Mouse (Mus musculus) natural killer cell, adult 2 months (primary cell): ENCODE measurements around the gene Ttn.
"Not testable (repeated sequence)": the region's sequence is repeated elsewhere in the genome, so short reads cannot be mapped to it uniquely, and the experiment has no call there.

Experiments
- DNase-seq, 2 experiments: peaks; one replicate each; pipeline ENCODE4 v3.0.0; 2022; ENCODE audit warnings: low spot score in 2 of 2

Gene Ttn

DNA sequence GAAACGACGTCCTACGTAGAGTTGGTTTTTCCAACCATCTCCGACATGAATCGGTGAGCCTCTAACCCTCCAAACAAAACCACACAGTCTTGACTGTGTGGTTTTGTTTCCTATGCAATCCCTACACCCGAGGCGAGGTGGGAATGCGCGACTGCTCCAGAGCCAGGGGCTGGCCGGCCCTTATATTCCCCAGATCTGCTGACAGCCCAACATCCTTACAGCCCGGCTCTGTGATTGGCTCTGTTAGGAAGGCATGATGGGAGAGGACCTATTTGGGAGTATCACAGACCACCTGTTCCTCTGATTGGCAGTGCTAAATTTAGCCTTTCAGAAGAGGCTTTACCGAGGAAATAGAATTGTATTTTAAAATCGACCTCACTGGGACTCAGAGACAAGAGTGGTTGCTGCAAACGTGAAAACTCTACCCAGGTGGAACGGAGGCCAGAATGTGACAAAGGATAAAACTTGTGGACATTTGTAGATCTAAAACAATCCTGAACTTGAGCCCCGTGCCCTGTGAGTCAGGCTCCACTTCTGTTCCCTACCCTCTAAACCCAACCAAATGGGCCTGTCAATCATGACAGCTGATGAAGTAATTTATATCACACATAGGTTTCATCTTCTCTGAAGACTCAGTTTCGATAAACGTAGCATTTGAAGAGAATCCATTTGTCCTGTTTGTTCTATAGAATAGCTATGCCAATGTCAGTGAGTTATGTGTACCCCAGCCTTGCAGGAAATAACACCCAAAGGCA, at the start of gene Ttn:
Ttn (minus strand) TSS at position 157 of the 755 bp plus-strand sequence.
- no peak for DNase-seq

DNA sequence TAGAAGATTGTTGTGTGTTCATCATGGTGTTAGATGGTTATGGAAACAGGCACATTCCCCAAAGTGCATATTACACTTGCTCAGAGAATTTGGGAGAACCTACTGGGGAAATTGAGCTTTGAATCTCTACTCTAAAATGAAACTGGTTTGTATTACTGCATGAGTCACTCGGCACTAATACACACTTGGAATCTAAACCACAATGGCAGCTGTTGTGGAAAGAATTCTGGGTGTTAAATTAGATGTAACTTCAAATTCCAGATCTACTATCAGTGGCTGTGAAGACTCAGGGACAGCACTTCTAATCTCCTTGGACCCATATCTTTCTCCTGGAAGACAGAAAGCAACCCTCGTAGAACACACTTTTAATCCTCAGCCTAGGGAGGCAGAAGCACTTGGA, 38.3 kb upstream of the Ttn start:
- no peak for DNase-seq

DNA sequence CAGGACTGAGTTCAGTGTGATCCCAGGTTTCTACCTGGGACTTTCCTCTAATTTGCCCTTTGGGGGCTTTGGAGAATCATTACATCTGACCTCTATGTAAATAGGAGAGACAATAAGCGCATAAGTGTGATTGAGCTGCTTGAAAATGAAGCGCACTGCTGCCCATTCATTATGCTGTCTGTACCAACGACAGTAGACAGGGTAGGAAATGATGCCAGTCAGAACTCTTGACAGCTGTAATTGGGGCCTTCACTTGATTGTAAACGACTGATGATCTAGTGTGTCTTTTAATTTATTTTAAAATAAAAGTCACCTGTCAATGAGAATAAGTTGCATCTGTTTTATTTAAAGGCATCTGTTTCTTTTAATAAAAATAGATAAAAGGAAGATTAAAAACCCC, 35.4 kb upstream of the Ttn start:
- no peak for DNase-seq

DNA sequence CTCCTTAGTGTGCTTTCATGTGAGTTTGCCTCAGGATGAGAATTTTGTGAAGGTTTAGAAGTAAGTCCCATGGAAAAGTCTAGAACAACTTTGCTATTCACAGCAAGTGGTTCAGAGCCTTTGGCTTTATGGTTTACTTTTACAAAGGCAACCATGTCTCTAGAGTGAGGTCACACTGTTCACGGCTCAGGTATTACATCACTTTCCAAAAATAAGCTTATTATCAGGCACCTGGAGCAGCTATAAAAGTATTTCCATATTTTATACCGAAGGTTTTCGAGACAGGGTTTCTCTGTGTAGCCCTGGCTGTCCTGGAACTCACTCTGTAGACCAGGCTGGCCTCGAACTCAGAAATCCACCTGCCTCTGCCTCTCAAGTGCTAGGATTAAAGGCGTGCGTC, 31.1 kb upstream of the Ttn start:
- not testable (repeated sequence) for DNase-seq

DNA sequence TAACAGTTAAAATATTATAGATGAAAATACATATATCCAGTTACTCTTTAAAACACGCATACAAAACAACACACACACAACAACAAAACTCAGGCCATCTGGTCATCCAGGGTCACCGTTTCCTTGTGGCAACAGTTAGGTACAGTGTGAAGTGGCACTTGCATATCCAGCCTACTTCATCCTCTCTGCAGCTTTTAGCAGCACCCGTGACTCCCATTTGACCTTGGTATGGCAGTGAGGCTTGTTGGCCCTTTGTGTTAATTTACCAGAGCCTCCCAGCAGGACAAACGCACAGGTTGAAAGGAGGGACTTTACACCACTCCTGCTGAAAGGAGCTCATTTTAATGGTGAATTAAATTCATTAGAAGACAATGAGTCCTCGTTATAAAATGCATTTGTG, 29.6 kb upstream of the Ttn start:
- DNase-seq, result no peak

DNA sequence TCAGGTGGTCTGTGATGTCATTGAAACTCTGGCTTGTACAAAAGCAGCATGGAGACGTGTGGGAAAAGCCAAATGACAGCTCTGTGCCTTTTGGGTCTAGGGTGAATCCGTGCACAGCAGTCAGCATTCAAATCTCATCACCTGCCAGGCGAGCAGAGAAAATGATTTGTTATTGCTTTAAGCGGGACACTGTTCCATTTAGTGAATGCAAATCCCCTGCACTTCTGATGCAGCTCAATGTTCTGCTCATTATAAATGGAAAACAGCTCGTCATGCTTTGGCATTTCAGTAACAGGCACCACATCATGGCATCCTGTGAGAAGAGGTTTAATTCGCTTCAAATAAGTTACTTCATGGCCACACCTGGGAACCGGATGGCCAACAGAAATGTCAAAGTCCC, 24.7 kb upstream of the Ttn start:
- no peak for DNase-seq

DNA sequence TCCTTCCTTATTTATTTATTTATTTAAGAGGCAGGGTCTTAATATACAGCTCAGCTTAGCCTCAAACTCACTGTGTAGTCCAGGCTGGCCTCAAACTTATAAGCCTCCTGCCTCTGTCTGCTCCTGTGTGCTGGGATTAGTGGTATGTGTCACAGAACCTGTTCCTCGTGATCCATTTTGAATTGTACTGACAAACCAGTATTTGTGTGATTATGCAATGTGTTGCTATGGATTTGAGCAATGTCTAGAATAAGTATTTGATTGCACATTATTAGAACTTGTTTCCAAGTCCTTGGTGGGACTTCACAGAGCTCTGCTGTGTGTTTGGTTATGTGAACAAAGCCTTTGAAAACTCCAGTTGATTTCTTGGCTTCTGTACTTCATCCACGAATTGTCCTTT, 20.8 kb upstream of the Ttn start:
- no peak for DNase-seq

DNA sequence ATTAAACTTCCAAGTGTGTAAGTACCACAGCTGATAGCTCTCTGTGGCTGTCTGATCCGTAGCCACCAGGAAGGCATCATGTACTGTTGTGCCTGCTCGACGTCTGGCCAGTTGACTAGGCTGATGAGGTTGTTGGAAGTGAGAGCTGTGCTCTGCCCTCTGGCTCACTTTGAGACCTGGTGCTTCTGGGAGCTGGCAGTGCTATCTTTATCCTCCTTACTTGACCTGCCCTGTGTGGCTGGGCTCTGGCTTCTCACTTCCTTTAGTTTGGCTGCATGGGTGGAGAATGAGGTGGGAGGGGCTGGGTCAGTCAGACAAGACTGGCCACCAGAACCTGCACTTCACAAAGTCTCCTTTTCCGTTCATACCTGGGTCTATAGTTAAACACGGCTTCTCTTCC, 16.0 kb upstream of the Ttn start:
- DNase-seq, result no peak

DNA sequence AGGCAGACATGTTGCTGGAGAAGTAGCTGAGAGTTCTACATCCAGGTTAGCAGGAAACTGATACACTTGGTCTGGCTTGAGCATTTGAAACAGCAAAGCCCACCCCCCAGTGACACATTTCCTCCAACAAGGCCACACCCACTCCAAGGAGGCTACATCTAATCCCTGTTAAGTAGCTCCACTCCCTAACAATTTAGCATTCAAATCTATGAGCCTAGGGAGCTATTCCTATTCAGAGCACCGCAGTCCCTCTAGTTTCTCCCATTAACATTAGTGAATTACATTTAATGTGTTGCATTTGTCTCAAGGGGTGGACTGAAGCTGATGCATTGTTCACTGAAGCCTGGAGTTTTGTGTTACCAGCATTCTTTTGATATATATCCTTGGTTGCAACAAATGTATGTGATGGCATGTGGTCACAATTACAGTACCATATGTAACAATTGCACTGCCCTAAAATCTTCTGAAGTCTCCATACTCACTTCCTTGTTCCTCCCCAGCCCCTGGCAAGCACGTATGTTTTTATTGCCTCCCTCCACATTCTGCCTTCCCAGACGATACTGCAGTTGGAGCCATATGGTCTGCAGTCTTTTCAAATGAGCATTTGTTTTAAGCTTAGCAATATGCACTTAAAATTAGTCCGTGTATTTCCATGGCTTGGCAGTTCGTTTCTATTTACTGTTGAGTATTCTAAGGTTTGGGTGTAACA, 10.3 kb upstream of the Ttn start:
- no peak for DNase-seq

DNA sequence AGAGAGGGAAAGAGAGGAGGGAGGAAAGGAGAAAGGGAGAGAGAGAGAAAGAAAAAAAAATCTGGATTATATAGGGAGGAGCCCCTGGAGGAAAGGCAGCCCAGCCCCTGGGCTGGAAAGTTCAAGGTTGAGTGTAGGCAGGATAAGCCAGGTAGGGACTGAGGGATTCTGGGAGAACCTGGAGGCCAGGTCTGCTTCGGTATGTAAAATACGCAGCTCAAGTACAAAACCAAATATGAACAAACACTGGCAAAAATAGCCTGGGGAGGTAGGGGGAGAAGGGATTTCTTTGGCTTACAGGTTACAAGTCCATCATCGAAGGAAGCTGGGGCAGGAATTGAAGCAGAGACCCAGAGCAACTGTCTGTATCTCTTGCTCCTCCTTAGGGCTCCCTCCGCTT, 5.0 kb upstream of the Ttn start:
- no peak for DNase-seq

DNA sequence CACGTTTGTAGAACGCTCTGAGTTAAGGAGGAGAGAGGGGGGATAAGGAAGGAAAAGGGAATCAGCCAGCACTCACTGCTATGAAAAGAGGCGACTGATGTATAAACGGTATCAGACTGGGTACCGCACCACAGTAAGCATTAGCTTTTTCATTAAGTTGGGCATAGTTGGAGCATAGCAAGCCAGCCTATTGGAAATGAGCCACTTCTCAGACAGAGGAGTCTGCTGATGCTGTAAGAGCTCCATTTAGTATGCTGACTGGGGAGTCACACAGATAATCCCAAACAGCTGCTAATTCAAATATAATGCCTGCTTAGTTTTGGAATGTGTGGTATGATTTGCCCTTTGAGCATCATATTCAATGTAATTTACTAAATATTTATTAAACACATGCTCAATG, 2.0 kb upstream of the Ttn start:
- no peak for DNase-seq

DNA sequence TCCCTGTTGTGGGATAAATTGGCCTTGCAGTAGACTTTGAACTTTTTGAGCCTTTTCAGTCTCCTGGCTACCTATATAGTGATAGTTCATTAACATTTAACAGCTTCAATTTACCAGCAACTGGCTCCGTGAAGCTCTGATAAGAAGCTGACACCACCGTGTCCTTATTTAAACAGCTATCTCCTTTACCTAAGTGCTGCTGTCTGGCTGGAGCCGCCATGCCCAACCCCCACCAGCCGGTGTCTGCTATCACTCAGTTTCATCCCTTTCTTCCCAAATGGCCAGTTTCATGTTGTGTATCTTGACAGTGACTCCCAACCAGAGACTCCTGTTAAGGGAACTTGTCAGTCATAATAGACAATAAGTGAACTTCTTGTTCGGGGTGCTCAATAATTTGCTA, 1.3 kb upstream of the Ttn start:
- DNase-seq, result no peak

DNA sequence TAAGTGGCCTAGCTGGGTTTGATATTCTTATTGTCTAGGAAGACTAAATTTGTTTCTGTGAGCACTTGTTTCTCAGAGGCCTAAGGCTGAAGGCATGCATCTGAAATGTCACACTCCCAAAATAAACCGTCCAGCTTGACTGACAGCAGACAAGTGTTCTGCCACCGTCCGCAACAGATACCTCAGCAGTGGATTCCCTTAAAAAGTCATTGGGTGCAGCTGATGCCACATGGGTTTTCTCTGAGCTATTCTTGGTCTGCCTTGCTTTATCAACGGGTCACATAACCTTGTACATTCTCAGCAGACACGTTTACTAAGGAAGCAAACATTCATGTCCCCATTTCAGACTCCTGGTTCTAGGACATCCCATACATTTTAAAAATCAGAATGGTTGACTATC, 630 bp downstream of the Ttn start:
- DNase-seq, result no peak

DNA sequence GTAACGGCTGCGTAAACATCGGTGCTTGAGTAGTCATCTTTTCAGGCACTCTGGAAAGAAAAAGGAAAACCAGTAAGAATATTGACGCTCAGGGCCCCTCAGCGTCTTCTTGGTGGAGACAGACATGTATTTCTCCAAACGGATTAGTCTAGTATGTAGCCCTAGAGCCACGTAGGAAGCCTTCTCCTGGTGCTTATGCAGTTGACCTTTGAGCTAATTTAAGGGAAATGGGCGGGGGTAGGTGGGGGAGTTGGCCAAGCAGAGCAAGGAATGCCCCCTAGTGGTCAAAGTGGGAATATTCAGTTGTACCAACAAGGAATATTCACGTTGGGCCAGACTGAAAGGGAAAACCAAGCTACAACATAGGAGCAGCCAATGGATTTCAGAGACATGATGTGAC, 2.2 kb downstream of the Ttn start:
- DNase-seq, result no peak

DNA sequence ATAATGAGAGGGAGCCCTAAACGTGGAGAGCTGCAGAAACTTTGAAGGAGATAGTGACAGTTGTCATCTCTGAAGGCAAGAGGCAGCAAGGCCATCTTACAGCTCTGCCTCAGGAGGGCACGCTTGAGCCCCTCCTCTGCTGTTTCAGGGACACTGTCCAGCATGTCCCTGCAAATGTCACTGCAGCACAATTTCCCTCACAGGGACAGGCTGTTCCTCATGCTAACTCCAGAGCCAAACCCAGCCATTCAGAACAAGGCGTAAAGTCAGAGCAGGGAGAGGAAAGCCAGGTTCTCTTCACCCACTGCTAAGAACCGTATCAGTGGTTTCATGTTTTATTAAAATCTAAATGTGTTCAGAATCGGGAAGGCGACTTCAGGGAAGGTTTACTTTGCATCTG, 4.7 kb downstream of the Ttn start:
- no peak for DNase-seq

DNA sequence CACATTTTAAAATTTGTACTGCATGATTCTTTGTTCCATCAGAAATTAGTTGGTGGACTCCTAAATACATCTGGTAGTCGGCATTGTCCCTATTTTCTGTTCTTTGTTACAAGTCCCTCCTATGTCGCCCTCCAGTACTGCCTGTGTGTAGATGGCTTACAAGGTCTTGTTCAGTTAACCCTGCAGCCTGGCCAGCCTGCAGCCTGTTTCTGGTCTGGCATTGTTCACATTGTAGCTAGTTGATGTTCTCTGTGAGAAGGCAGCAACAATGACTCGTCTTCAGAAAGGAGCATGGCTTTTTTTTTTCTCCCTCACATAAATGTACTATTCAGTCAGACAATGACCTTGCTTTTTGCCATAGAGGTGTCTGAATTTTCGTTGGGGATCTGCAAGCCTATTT, 10.3 kb downstream of the Ttn start:
- DNase-seq, result no peak

DNA sequence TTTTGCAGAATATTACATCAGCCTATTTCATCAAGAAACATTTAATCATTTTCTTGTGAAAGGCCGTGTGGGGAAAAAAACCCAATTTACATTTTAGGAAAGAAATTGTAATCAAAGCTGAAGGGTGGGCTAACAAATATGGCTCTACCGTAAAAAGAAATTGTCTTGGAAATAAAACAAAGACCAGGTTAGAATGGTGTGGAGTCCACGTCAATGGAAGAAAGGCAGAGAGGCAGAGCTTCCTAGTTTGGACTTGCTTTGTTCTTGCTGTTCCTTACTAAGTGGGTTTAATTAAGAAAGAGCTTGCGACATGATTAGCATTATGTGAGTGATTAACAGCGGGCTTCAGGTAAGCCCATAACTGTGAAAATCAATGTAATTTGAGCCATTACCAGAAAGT, 11.3 kb downstream of the Ttn start:
- DNase-seq, result no peak

DNA sequence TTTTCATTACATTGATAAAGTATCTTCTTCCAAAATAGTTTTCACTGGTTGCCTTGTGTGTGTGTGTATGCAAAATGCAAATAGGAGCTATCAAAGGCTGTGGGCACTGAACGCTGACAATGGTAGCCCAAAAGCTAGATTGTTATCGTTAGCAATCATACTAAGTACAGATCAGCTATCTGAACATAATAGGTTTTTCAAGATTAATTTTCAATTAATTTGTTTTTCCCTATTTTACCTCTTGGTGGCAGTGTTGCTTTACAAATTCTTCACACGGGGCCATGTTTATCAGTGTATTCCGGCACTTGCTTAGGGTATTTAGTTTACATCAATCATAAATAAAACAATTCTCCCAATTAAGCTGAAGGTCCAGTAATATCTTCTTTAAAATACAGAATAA, 11.7 kb downstream of the Ttn start:
- DNase-seq, result no peak

DNA sequence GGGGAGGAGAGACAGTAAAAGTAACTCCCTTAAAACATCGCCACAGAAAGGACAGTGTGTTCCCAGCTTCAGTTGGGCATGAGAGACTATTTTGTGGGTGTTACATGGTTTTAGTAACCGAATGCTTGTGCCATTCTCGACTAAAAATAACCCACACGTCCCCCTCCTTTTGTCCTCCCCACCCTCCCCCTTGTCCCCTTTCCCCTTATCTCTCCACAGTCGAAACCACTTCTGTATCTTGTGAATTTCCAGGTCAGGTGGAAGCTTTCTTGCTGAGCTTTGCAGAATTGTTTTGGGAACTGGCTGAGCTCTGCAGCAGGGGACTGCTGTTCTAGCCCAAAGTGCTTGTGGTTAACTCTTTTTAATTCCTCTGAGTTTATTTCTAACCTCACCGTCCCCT, 12.1 kb downstream of the Ttn start:
- DNase-seq, result no peak

DNA sequence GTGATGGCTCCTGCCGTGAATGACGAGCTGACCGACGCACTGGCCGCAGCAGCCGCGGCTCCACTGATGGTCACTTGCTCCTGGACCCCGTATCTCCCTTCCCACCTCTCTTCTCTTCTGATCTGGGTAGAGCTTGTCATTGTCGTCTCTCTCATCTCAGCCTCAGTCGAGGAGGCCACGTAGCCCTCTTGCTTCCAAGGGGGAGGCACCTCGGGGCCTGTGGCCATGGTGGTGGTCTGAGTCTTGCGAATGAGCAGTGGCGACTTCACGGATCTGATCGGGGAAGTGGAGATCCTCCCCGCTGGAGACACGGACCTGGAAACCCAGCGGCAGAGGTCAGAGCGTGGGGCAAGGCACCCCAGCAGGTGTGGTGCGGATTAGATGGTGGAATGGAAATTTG, 12.7 kb downstream of the Ttn start:
- DNase-seq, result no peak

DNA sequence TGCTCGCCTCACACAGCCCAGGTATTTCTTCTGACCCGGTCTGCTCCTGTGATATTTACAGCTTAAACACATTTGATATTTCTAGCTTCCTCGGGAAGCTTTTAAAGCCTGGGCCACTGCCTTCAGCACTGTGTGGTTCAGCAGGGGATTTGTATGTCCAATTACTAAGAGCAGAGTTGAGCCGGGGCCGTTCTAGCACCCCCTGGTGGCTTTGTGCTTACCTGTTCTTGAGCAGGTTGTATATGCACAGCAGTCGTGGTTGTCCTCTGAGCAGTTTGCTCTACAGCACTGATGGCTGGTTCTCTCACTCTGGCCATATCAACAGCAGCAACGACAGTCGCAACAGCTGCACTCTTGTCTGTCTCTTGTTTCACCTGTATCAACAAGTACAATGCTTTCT, 13.4 kb downstream of the Ttn start:
- no peak for DNase-seq

DNA sequence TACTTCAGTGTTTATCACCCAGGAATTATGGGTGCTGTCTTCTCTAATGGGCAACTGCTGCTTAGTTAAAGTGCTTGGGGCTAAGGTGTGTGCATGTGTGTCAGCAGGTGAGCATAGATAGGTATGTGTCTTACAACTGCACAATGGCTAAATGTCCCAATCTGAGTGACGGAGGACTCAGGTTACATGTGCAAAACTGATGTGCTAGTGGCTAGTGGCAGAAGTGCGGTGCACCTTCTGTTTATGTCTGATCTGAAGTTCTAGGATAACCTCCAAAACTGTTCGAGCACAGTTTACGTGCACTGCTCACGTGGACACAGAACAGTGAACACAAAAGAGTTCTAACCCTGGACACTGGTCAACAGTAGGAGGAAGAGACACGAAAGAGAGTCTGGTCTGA, 15.8 kb downstream of the Ttn start:
- no peak for DNase-seq

DNA sequence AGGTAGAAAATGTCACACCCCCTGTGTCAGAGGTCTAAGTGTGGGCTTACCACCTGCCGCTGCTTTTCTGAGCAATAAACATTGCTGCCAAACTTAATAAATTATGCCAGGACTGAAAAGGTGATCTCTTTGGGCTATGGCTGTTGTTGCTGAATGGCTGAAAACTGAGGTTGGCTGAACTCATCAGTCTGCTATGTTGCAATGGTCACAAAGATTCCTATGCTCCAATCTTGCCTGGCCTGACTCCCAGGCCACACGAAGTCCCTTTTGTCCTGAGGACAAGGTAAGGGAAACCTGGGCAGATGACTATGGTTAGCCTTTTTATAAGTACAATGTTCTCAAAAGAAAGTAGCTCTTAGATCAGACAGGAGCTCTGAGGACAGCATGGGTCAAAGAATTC, 16.3 kb downstream of the Ttn start:
- DNase-seq, result no peak

DNA sequence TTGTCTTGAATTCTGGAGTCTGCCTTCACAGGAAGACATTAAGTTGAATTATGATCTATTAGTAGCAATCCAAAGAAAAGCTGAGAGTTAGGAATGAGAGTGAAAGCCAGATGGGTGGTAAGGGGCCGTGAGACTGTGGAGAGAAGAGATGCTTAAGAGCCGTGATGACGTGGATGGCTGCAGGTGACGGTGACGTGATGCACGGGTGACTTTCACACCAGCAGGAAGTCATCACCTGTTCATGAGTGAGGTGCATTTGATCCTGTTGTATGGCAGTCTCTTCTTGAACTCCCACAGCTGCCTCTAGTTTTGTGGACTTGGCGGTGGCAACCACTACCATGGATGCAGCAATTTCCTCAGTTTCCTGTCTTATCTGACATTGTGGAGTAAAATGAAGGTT, 16.8 kb downstream of the Ttn start:
- DNase-seq, result no peak
